Mouse (Mus musculus) kidney, postnatal 10 days (tissue): ENCODE results near the gene Terb1.

Experiments
- DNase-seq: peaks from one replicate; pipeline ENCODE4 v3.0.0; 2021; ENCODE audit warnings: mixed read lengths

Gene Terb1

GRCm38 (mm10) chr8:104446016-104446415 is 63.7 kb downstream of the Terb1 start:
- no peak for DNase-seq

- DNase-seq = no peak
Observed at GRCm38 (mm10) chr8:104445248-104445647, 64.5 kb downstream of the Terb1 start.

- no peak for DNase-seq
Observed at GRCm38 (mm10) chr8:104443125-104443679, 66.5 kb downstream of the Terb1 start.

- DNase-seq = peak; percentile 96
Observed at GRCm38 (mm10) chr8:104442299-104443124, 67.2 kb downstream of the Terb1 start, which contains the start of gene Dync1li2. Dync1li2 (minus strand) TSS chr8:104443047.

GRCm38 (mm10) chr8:104441613-104442012 is 68.1 kb downstream of the Terb1 start:
- no peak for DNase-seq

- DNase-seq = no peak
Observed at GRCm38 (mm10) chr8:104439461-104439860, 70.2 kb downstream of the Terb1 start.

- DNase-seq = no peak
Observed at GRCm38 (mm10) chr8:104437494-104438135, 72.1 kb downstream of the Terb1 start.

GRCm38 (mm10) chr8:104436591-104436990 is 73.1 kb downstream of the Terb1 start:
- DNase-seq = no peak

GRCm38 (mm10) chr8:104436038-104436437 is 73.7 kb downstream of the Terb1 start:
- peak; percentile 97 for DNase-seq

GRCm38 (mm10) chr8:104434826-104435354 is 74.8 kb downstream of the Terb1 start:
- no peak for DNase-seq

GRCm38 (mm10) chr8:104434275-104434674 is 75.4 kb downstream of the Terb1 start:
- peak; percentile 43 for DNase-seq

- no peak for DNase-seq
Observed at GRCm38 (mm10) chr8:104433191-104433842, 76.4 kb downstream of the Terb1 start.

GRCm38 (mm10) chr8:104432656-104433055 is 77.1 kb downstream of the Terb1 start:
- DNase-seq = no peak

GRCm38 (mm10) chr8:104430230-104430629 is 79.5 kb downstream of the Terb1 start:
- DNase-seq = no peak

- no peak for DNase-seq
Observed at GRCm38 (mm10) chr8:104427703-104428102, 82.0 kb downstream of the Terb1 start.

GRCm38 (mm10) chr8:104422313-104422712 is 87.4 kb downstream of the Terb1 start:
- no peak for DNase-seq

GRCm38 (mm10) chr8:104416022-104416421 is 93.7 kb downstream of the Terb1 start:
- DNase-seq = no peak

- no peak for DNase-seq
Observed at GRCm38 (mm10) chr8:104414204-104414603, 95.5 kb downstream of the Terb1 start.

- no peak for DNase-seq
Observed at GRCm38 (mm10) chr8:104413770-104414169, 95.9 kb downstream of the Terb1 start.

- no peak for DNase-seq
Observed at GRCm38 (mm10) chr8:104412805-104413532, 96.7 kb downstream of the Terb1 start.

- no peak for DNase-seq
Observed at GRCm38 (mm10) chr8:104411972-104412371, 97.7 kb downstream of the Terb1 start.

GRCm38 (mm10) chr8:104411468-104411867 is 98.2 kb downstream of the Terb1 start:
- no peak for DNase-seq
